Mouse (Mus musculus) forelimb bud, embryonic 11.5 days (tissue): Measurements from ENCODE around the gene Gper1.
A peak's percentile ranks its signal among the peaks of the same experiment; 100 is the strongest.

Experiments used
- DNase-seq: peaks from one replicate; pipeline ENCODE4 v3.0.0-alpha.2; 2012; ENCODE audit warnings: low read depth, low spot score

Gper1 gene

DNA sequence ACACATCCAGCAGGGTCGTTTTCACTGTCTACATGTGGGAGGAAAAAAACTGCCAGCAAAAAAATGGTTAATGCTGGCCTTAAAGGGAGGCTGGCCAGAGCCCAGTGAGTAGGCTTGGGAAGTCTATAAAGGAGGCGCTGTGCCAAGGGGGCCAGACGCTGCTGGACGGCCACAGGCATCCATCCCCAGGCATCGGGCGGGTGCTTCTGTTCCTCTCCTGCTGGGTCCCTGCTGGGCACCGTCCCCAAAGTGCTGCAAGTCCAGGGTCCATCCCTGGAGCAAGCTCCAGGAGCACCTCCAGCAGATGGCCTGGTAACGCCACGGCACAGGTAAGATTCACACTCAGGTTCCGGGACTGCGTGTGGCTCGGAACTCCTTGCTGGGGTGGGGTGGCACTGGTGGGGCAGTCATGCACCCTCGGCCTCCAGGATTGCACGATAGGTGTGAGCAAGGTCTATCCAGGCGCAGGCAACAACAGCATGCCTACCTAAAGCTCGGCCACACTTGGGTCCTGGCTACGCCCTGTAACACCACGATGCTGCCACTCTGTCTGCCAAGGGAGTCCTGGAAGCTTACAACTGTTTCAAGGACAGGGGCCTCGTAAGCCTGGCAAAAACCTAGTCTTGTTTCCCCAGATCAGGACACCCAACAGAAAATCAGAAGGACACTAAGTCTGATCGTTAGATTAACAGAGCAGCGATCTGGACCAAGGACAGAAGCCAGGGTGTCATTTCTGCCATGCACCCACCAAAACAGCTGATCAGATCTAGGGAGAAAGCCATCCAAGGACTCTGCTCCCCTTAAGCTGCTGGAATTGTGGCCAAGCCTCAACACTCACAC, at the start of gene Gper1:
Gene Gper1, plus strand, starts transcription at position 126 of the 840 bp plus-strand sequence.
- DNase-seq = no peak

DNA sequence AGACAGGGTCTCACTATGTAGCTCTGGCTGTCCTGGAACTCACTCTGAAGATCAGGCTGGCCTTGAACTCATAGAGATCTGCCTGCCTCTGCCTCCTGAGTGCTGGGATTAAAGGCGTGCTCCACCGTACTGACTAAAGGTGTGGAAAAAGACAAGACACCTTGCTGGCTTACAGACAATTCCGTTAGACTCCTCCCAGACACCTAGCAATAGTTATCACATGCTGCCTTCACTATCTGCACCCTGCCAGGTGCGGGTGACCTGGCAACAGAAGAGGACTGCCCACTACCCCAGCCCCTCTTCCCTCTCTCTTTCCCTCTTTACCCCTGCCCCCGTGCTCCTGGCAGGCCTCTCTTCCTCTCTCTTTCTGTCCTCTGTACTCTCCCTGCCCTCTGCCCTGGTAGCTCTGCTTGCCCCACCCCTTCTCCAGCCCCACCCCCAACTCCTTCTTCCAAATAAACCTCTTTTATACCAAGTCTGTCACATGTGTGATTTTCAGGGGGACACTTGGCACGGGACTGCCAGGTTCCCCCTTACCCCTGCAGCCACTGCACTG, 49.0 kb upstream of the Gper1 start:
- DNase-seq = no peak

DNA sequence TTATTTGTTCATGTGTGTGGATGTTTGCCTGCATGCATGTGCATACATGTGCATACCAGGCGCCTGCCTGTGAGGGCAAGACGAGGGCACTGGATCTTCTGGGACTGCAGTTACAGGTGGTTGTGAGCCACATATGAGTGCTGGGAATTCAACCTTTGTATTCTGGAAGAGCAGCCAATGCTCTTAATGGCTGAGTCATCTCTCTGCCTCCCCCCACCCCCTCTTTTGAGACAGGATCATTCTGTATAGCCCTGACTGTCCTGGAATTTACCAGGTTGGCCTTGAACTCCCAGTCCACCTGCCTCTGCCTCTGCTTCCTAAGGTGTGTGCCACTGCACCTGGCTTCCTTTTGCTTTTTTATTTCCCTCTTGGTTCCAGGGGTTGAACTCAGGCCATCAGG, 48.1 kb upstream of the Gper1 start:
- DNase-seq = no peak

DNA sequence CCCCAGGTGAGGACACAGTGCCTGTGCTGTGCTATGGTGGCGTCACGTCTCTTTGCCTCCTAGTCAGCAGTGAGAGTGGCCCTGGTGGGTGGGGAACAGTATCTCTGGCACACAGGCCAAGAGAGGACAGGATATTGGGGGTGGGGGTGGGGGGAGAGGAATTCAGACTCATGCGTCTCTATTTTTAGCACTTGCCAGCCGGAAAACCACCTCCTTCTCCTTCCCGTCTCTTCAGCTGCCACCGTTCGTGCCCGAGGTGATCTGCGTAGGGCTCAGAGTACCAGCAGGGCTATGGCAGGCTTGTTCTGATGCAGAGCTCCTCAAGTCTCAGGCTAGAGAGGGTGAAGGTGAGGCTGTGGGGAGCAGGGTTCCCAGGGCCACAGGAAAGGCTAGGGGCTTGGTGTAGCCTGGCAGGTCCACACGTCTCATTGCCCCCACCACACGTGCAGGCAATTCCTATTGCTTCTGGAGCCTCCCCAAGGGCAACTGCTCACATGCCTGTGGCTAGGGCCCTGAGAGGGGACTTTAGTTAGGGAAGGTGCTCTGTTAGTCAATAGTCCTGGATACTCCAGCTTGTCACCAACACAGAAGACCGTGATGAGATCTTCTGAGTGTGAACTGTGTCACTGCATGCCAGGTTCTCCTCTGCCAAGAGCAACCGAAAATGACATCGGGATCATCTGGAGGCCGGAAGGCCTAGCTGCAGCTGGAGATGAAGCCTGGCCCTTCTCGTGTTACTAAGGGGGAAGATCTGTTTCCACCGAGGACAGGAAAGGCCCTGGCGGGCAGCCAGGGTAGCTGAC, 45.3 kb upstream of the Gper1 start, which contains the start of gene Gpr146:
Gene Gpr146, plus strand, starts transcription at position 230 of the 803 bp plus-strand sequence.
- no peak for DNase-seq

DNA sequence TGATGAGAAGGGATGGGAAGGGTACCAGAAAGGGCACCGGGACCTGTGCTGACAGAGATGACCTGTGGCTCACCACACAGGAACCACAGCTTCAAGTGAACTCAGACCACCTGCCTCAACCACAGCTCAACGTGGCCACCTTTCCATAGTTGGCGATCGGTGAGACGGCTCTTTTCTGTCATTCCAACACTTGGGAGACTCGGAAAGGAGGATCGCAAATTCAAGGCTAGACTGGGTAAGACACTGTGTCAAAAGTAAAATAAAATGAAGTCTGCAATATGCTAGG, 44.7 kb upstream of the Gper1 start:
- DNase-seq = no peak

DNA sequence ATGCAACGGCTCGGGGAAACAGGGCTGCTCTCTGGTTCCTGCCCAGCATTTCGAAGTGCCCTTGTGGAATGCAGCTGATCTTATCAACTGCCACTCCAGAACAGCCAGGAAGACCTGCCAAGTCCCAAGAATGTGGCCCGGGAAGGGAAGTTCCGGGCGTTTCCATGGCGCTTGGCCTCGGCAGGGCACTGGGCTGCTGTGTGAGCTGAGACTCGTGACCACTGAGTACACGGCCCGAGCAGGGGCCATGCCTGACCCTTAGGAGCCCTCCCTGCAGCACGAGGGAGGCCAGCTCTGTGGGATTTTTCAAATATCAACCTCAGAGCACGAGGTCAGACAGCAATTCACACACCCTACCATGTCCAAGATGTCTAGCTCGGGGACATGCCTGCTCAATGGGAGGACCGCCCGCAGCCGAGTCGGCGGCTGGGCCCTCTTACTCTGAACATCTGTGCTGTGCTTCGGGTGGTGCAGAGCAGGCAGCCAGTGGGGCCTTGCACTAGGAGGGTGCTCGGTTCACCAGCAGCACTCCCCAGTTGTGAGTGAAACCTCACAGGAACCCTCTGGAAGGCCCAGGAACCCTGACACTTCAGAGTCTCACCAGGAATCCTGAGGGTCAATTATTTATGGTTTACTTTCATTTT, 43.8 kb upstream of the Gper1 start:
- no peak for DNase-seq

DNA sequence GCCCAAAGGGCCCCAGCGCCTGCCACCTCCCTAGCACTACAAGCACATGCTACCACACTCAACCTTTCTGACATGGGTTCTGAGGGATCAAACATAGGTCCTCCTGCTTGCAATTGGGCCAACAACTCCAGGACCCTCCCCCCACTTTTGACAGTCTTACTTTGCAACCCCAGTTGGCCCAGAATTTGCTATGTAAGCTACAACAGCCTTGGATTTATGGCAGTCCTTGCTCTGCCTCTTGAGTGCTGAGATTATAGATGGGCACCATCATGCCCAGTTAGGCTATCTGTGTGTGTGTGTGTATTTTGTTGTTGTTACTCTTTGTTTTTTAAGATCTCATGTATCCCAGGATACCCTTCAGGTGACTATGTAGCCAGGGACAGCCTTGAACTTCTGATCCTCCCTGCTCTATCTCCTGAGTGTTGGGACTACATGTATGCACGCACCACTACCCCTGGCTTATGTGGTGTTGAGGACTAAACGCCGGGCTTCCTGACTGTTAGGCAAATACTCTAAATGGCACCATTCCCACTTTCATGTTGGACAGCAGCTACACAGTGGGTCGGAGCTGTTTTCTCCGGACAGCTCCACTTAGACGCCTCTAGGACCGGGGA, 43.1 kb upstream of the Gper1 start:
- no peak for DNase-seq

DNA sequence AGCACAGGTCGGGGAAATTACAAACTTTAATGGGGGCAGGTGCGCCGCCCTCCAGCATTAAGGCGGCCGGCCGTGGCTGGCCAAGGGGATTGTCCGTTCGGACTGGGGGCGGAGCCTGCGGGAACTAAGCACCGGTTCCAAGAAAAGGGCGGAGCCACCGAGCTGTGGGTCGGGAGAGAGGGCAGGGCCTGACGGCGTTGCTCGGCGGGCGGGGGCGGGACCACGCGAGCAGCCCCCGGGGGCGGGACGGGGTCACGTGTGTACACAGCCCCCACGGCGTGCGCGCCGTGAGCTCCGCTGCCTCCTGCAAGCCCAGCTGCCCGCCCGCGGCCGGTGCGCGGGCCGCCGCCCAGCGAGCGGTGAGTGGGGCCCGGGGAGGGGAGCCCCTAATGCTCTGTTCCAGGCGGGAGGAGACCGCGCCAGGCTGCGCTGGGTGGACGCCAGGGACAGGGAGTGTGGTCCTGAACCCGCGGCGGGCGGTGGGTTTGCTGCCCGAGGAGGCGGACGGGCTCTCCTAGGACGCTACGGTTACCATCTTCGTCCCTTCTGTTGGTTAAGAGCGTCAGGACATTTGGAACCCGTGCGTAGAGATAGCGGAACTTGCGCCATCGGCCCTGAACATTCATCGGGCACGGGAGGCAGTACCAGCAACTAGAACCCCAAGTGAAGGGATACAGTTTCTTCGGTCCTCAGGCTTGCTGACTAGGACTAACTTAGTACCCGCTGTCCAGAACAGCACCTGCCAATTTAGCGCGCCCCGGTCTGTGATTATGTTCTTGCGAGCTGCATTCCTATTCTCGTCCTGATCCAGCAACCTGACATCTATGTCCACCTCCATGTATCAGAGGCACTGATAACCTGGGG, 42.3 kb upstream of the Gper1 start:
- peak; percentile 79 for DNase-seq

DNA sequence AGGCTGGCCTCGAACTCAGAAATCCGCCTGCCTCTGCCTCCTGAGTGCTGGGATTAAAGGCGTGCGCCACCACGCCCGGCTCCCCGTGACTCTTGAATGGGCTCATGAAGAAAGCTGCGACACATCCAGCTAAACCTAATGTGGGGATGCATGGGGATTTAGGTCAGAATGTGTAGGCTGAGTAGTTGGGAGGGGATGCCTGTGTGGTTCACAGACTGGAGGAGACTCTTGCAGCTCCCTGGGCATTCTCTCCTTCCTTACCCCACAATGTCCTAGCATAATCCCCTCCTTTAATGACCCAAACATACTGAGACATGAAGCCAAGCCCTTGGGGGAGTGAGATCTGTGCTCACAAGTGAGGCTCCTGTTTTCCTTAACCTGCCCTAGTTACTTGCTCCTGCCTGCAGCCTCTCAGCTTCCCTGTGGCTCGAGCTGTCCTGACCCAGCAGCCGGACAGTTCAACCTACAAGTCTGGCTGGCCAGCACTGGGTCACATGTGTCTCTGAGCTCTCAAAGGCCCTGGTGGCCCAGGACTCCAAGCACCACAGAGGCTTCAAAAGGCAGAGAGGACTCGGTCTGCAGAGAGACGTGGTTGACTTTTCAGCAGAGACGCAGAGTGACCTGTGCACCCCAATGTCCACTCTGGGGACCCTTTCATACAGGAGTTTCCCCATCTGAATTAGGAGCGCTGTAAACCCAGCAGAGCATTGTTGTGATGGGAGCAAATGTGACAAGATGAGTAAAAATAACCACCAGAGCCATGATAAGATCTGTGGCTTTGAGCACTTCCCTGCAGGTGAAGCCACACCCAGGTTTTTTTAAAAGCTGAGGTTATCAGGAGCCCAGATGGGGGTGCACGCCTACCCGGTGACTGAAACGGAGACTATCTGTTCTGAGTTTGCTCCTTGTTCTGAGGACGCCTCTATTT, 41.1 kb upstream of the Gper1 start:
- DNase-seq = no peak

DNA sequence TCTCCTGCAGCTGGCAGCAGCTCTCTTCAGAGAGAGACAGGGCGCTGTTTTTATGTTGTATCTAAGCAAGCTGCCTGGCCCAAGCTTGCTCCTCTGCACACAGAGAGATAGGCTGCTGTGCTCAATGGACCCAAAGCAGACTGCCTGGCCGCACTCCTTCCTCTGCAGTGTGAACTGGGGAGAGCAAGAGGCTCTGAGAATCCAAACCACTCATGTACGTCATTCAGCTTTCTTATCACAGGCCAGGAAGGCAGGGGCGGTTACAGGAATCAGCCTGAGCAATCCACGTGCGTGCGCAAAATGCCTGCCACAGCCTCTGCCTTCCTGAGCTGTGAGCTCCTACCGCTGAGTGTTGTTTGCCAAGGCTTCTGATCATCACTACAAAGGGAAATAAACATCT, 40.2 kb upstream of the Gper1 start:
- DNase-seq = no peak

DNA sequence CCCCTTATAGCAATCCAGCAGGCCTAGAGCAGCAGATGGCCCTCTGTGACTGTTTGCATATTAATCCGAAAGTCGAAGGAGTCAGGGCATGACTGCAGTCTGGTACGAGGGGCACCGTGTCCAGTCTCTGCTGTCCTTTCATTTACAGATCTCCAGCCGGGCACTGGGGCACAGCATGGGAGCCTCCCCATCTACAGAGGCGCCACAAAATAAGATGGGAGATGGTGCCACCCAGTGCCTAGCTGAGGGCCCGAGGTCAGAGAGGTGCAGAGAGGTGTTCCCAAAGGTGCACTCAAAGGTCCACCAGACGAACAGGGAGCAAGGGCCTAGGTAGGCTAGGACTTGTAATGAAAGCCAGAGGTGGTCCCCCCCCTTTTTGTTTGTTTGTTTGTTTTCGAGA, 39.7 kb upstream of the Gper1 start:
- no peak for DNase-seq

DNA sequence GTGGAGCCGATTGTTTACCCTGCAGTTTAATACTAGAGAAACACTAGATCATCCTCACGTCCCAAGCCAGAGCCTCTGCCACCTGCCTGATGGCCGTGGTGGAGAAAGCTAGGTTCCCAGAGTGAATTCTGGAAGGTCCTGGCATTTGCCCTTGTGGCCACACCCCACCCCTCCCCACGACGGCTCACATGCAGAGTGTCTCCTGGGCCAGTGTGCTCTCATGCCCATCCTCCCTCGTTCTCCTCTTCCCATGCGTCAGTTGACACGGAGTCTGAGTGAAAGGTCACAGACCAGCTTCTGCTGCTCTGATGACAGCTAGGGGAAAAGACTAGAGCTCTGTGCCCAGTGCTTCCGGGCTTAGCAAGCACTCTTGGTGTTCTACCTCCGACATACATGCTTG, 38.4 kb upstream of the Gper1 start:
- DNase-seq = no peak

DNA sequence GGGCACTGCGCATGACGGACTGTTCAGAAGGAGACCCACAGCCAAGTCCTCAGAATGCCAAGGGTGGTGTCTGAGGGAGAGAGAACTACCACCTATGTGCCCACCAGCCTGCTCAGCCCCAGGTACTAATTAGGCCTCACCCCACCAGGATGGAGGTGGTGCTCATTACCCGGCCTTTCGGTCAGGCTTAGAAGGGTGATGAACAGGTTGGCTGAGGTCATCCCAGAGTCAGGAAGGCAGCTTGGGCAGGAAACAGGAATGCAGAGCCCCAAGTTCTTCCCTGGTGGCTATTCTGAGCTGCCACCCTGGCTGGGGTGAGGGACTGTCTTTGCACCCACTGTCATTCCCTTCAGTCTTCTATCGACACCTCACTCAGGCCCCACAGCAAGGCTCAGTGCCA, 36.9 kb upstream of the Gper1 start:
- no peak for DNase-seq

DNA sequence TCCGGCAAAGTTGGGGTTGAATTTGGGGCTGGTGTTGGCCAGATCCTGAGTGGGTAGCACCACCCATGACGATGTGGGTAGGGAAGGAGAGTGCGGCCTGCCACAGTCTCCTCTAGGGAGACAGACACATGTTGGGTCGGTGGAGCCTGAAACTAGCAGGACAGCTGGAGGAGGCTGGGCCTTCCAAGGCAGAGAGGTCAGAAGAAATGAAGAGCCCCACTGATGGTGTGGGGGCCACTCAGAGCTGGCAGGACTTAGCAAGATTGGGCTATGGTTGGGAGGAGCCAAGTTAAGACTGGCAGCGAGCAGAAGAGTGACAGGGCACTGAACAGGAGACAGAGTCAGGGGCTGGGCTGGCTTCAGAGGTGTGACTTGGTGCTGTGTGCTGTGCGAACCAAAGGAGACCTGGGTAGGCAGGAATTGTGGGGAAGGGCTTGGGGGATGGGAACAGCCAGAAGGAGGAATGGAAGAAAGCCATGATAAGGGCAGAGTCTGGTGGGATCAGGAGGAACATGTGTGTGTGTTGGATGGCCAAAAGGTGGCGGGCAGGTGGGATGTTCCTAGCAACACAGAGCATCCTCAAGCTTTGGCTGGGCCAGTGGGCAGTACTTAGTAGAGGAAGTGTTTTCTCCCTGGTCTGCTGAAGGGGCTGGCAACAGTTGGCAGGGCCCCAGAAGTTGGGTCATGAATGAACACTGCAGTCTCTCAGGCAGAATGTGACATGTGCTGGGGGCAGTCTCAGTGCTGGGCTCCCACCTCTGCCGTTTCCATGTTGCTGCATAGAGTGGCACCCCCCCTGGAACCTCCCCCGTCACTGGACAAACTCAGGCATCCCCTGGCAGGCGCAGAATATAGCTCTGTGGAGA, 35.4 kb upstream of the Gper1 start:
- DNase-seq = no peak

DNA sequence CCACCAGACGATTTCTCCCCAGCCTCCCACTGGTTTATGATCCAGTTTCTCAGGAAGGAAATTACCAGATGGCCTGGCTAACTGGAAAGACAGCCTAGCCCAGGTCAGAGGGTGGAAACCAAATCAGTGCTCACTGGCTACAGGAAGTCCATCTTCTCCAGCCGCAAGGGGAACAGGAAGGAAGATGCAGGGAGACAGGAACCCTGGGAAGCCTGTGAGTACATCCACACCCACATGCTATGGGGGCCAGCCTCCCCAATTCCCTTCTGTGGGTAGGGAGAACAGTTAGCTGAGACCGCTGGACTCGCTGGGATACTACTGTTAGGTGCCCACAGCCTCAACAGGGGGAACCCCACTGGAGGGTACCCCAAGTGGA, 34.8 kb upstream of the Gper1 start:
- DNase-seq = peak; percentile 54

DNA sequence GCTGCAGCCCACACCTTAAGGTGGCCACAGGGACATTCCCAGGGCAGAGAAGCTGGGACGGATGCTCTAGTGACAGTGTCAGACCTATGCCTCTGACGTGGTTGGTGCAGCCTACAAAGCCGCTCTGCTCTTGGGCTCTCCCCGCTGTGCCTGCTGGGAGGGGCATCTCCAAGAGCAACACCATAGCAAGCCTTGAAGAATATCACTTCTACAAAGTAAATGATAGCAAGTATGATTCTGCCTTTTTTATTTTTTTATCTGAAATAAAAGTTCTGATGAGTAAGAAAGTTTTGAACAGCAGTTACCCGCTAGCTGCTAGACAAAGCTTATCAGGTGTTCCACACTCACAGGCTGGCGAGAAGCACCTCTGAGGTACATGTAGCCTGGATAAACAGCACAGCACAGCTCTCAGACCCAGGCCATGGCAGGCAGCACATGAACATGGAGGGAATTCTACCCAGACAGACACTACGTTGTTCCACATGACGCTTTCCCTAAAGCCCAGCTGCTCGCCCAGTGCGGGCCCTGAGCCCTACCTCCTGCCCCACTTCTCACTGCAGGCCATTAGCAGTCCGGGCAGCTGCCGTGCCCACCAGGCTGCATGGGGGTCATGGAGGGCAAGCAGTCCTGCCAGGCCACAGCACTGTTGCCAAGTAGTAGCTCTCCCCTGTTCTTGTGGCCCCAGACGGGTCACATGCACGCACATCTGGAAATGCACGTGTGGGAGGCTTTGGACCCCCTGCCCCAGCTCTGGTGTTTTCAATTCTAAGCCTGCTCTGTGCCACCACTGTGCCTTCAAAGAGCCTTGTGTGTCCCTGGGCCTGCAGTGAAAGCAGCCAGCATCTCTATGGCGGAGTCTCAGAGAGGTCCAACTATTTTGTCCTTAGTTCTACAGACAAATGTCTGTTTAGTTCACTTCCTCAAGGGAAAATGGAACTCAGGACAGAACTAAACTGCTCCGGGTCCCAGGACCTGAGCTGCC, 34.0 kb upstream of the Gper1 start:
- DNase-seq = no peak

DNA sequence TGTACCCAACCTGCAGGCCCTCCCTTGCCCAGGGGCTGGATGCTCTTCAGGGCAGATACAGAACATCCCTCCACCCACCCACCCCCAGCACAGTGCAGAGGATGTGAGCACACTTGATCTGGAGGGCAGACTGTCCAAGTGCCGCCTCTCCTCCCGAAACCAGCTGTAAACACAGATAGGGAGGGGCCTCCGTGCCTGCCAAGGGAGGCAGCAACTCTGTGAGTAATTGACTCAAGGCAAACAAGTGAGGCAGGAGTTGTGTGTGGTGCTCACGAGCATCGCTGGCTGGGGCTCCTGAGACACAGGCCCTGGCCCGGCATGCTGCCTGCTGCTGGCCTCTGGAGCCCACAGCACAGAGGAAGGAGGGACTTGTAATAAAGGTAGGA, 33.3 kb upstream of the Gper1 start:
- DNase-seq = no peak
